Mouse (Mus musculus) right cerebral cortex, postnatal 36 days (tissue): Measurements from ENCODE around the gene Pilrb2.
"Not testable (repeated sequence)": the region's sequence is repeated elsewhere in the genome, so short reads cannot be mapped to it uniquely, and the experiment has no call there.

Source experiments
- DNase-seq, 2 experiments: peaks; one replicate each; pipeline ENCODE4 v3.0.0; 2022; ENCODE audit warnings: low spot score in 2 of 2, mixed read lengths in 1 of 2

Gene Pilrb2

GRCm38 (mm10) chr5:137871644-137872380 lies at the start of gene Pilrb2:
Gene Pilrb2, minus strand, starts transcription at chr5:137871815.
- not testable (repeated sequence) for DNase-seq

GRCm38 (mm10) chr5:137915550-137915949 lies 43.9 kb upstream of the Pilrb2 start:
- DNase-seq: no peak

GRCm38 (mm10) chr5:137914508-137914907 lies 42.9 kb upstream of the Pilrb2 start:
- no peak for DNase-seq

GRCm38 (mm10) chr5:137909564-137910262 lies 38.1 kb upstream of the Pilrb2 start:
- no peak for DNase-seq

- no peak for DNase-seq
Measured at GRCm38 (mm10) chr5:137897812-137898211, 26.2 kb upstream of the Pilrb2 start.

GRCm38 (mm10) chr5:137892954-137893353 lies 21.3 kb upstream of the Pilrb2 start:
- DNase-seq: no peak

- no peak for DNase-seq
Measured at GRCm38 (mm10) chr5:137887666-137888065, 16.1 kb upstream of the Pilrb2 start.

- peak; percentile 15 to 23 for DNase-seq
Measured at GRCm38 (mm10) chr5:137885894-137886293, 14.3 kb upstream of the Pilrb2 start.

- DNase-seq: no peak
Measured at GRCm38 (mm10) chr5:137883345-137883744, 11.7 kb upstream of the Pilrb2 start.

GRCm38 (mm10) chr5:137882922-137883321 lies 11.3 kb upstream of the Pilrb2 start:
- DNase-seq: no peak

- no peak for DNase-seq
Measured at GRCm38 (mm10) chr5:137877860-137878259, 6.2 kb upstream of the Pilrb2 start.

- DNase-seq: no peak
Measured at GRCm38 (mm10) chr5:137875054-137875453, 3.4 kb upstream of the Pilrb2 start.

- DNase-seq: not testable (repeated sequence)
Measured at GRCm38 (mm10) chr5:137872381-137872702, 727 bp upstream of the Pilrb2 start.

GRCm38 (mm10) chr5:137868600-137868999 lies 3.0 kb downstream of the Pilrb2 start:
- DNase-seq: not testable (repeated sequence)

GRCm38 (mm10) chr5:137864008-137864407 lies 7.6 kb downstream of the Pilrb2 start:
- not testable (repeated sequence) for DNase-seq

GRCm38 (mm10) chr5:137857960-137858710 lies 13.5 kb downstream of the Pilrb2 start, which contains the start of gene Pilrb1:
Gene Pilrb1, minus strand, starts transcription at chr5:137858106.
- DNase-seq: not testable (repeated sequence)

GRCm38 (mm10) chr5:137856870-137857269 lies 14.7 kb downstream of the Pilrb2 start:
- DNase-seq: not testable (repeated sequence)

GRCm38 (mm10) chr5:137854907-137855306 lies 16.7 kb downstream of the Pilrb2 start:
- not testable (repeated sequence) for DNase-seq

- not testable (repeated sequence) for DNase-seq
Measured at GRCm38 (mm10) chr5:137850313-137850712, 21.3 kb downstream of the Pilrb2 start.

GRCm38 (mm10) chr5:137837110-137837509 lies 34.5 kb downstream of the Pilrb2 start:
- not testable (repeated sequence) for DNase-seq

- DNase-seq: no peak
Measured at GRCm38 (mm10) chr5:137836611-137837010, 35.0 kb downstream of the Pilrb2 start.

- DNase-seq: not testable (repeated sequence)
Measured at GRCm38 (mm10) chr5:137835966-137836520, 35.6 kb downstream of the Pilrb2 start, which contains the start of gene Pilra. Gene Pilra, minus strand, starts transcription at chr5:137836281.
